Mouse (Mus musculus) mature B cell (primary cell): Measurements from ENCODE around the gene Myof.

Source experiments
- in situ Hi-C: fragments of 300-500 bp; cut with MboI; formaldehyde crosslinking; loops from 2 replicates; pipeline ENCODE4 v1.14.3; 2019

Myof gene

GRCm38 (mm10) chr19:38043281-38043981 lies at the start of gene Myof:
TSS of gene Myof (minus strand) at chr19:38043577.
- in situ Hi-C loops: no loop called here

GRCm38 (mm10) chr19:38091512-38091985 lies 48.2 kb upstream of the Myof start:
- in situ Hi-C loops: no loop called here

GRCm38 (mm10) chr19:38089358-38089757 lies 46.0 kb upstream of the Myof start:
- in situ Hi-C loops: no loop called here

GRCm38 (mm10) chr19:38086948-38087551 lies 43.7 kb upstream of the Myof start:
- in situ Hi-C loops: no loop called here

- in situ Hi-C loops: no loop called here
These were observed 42.5 kb upstream of the Myof start for GRCm38 (mm10) chr19:38085841-38086240.

- in situ Hi-C loops: no loop called here
These were observed 39.7 kb upstream of the Myof start for GRCm38 (mm10) chr19:38082931-38083525.

- in situ Hi-C loops: no loop called here
These were observed 38.0 kb upstream of the Myof start for GRCm38 (mm10) chr19:38081361-38081760.

- in situ Hi-C loops: no loop called here
These were observed 34.6 kb upstream of the Myof start for GRCm38 (mm10) chr19:38077851-38078540.

GRCm38 (mm10) chr19:38076251-38076650 lies 32.9 kb upstream of the Myof start:
- in situ Hi-C loops: no loop called here

GRCm38 (mm10) chr19:38075051-38075450 lies 31.7 kb upstream of the Myof start:
- in situ Hi-C loops: no loop called here

GRCm38 (mm10) chr19:38073226-38073625 lies 29.8 kb upstream of the Myof start:
- in situ Hi-C loops: no loop called here

GRCm38 (mm10) chr19:38064051-38064450 lies 20.7 kb upstream of the Myof start:
- in situ Hi-C loops: no loop called here

- in situ Hi-C loops: no loop called here
These were observed 19.8 kb upstream of the Myof start for GRCm38 (mm10) chr19:38063201-38063600.

- in situ Hi-C loops: no loop called here
These were observed 13.6 kb upstream of the Myof start for GRCm38 (mm10) chr19:38056931-38057330.

- in situ Hi-C loops: no loop called here
These were observed 12.9 kb upstream of the Myof start for GRCm38 (mm10) chr19:38056276-38056675.

GRCm38 (mm10) chr19:38055798-38056197 lies 12.4 kb upstream of the Myof start:
- in situ Hi-C loops: no loop called here

- in situ Hi-C loops: no loop called here
These were observed 11.4 kb upstream of the Myof start, which contains the start of gene Cep55 for GRCm38 (mm10) chr19:38054720-38055192. TSS of gene Cep55 (plus strand) at chr19:38055011.

- in situ Hi-C loops: no loop called here
These were observed 10.9 kb upstream of the Myof start for GRCm38 (mm10) chr19:38054149-38054719.

- in situ Hi-C loops: no loop called here
These were observed 10.1 kb upstream of the Myof start for GRCm38 (mm10) chr19:38053227-38054041.

GRCm38 (mm10) chr19:38049686-38050085 lies 6.3 kb upstream of the Myof start:
- in situ Hi-C loops: no loop called here

- in situ Hi-C loops: no loop called here
These were observed 1.8 kb upstream of the Myof start for GRCm38 (mm10) chr19:38045198-38045597.
